Mouse (Mus musculus): ENCODE results near the gene Eif2a. TPM values are rescaled to one million over a fixed set of nuclear protein-coding genes. Genes with fewer than 3 reads are reported as not detected.

Gene Eif2a
- polyA plus RNA-seq (2012; rRNA removed) = 3.3 and 3.4 TPM in 2 replicates

- peaks cover 2% of the 10 kb centered on the region; the same call in 1 of the 2 replicates for H3K4me1 ChIP-seq (ENCODE audit: control insufficient read depth, insufficient read depth, insufficient read length)
- DNase-seq (ENCODE audit: low read depth in 1 of 2, low spot score in 2 of 2) = peak; percentile 97 to 98
- peak within 1 kb of the TSS; percentile 99 for H3K27ac ChIP-seq (ENCODE audit: insufficient read depth, low read length)
- H3K36me3 ChIP-seq (ENCODE audit: control insufficient read depth, insufficient read depth, low read length) = peaks cover 21% of the 10 kb centered on the region
- peak within 1 kb of the TSS; percentile 96 for H3K4me3 ChIP-seq (ENCODE audit: extremely low read depth, insufficient read depth, insufficient read length)
- H3K27me3 ChIP-seq (ENCODE audit: control insufficient read depth, insufficient read depth, low read length) = no peaks in the 10 kb centered on the region
- under 1% methylated on average over 57 of the region's 57 CpGs for WGBS
- TF ChIP-seq CTCF (IDR thresholded peaks at IDR 0.05; ENCODE audit: extremely low read depth, insufficient read depth, insufficient read length, insufficient replicate concordance) = no peak
- peak; percentile 97 for TF ChIP-seq POLR2A (IDR thresholded peaks at IDR 0.05; ENCODE audit: low read depth, low read length)
These were observed at the start of gene Eif2a, which contains the start of gene Serp1 for GRCm38 (mm10) chr3:58525652-58526407. Eif2a (plus strand) TSS chr3:58525821. Serp1 (minus strand) TSS chr3:58525892.

- TF ChIP-seq CTCF (IDR thresholded peaks at IDR 0.05; ENCODE audit: extremely low read depth, insufficient read depth, insufficient read length, insufficient replicate concordance) (no peak), POLR2A (IDR thresholded peaks at IDR 0.05; ENCODE audit: low read depth, low read length) (no peak)
- Histone ChIP-seq H3K36me3 (ENCODE audit: control insufficient read depth, insufficient read depth, low read length) (no peaks in the 10 kb centered on the region), H3K4me1 (ENCODE audit: control insufficient read depth, insufficient read depth, insufficient read length) (no peaks in the 10 kb centered on the region), H3K27ac (ENCODE audit: insufficient read depth, low read length) (no peak overlapping the region), H3K27me3 (ENCODE audit: control insufficient read depth, insufficient read depth, low read length) (no peaks in the 10 kb centered on the region), H3K4me3 (ENCODE audit: extremely low read depth, insufficient read depth, insufficient read length) (no peak overlapping the region)
- 90% methylated on average over 2 of the region's 2 CpGs for WGBS
- DNase-seq (ENCODE audit: low read depth in 1 of 2, low spot score in 2 of 2) = no peak
These were observed 46.7 kb upstream of the Eif2a start for GRCm38 (mm10) chr3:58478755-58479455.

- Histone ChIP-seq H3K27ac (ENCODE audit: insufficient read depth, low read length) (no peak overlapping the region), H3K36me3 (ENCODE audit: control insufficient read depth, insufficient read depth, low read length) (no peaks in the 10 kb centered on the region), H3K4me3 (ENCODE audit: extremely low read depth, insufficient read depth, insufficient read length) (no peak overlapping the region), H3K4me1 (ENCODE audit: control insufficient read depth, insufficient read depth, insufficient read length) (peaks cover 2% of the 10 kb centered on the region; the same call in 1 of the 2 replicates), H3K27me3 (ENCODE audit: control insufficient read depth, insufficient read depth, low read length) (no peaks in the 10 kb centered on the region)
- DNase-seq (ENCODE audit: low read depth in 1 of 2, low spot score in 2 of 2) = no peak
- TF ChIP-seq POLR2A (IDR thresholded peaks at IDR 0.05; ENCODE audit: low read depth, low read length) (no peak), CTCF (IDR thresholded peaks at IDR 0.05; ENCODE audit: extremely low read depth, insufficient read depth, insufficient read length, insufficient replicate concordance) (peak; percentile 44; the same call in 1 of the 2 replicates)
- WGBS = 77% methylated on average over 7 of the region's 7 CpGs
These were observed 39.7 kb upstream of the Eif2a start for GRCm38 (mm10) chr3:58485883-58486282.

- Histone ChIP-seq H3K27me3 (ENCODE audit: control insufficient read depth, insufficient read depth, low read length) (no peaks in the 10 kb centered on the region), H3K4me3 (ENCODE audit: extremely low read depth, insufficient read depth, insufficient read length) (no peak overlapping the region), H3K36me3 (ENCODE audit: control insufficient read depth, insufficient read depth, low read length) (no peaks in the 10 kb centered on the region), H3K27ac (ENCODE audit: insufficient read depth, low read length) (no peak overlapping the region), H3K4me1 (ENCODE audit: control insufficient read depth, insufficient read depth, insufficient read length) (peaks cover 2% of the 10 kb centered on the region; the same call in 1 of the 2 replicates)
- DNase-seq (ENCODE audit: low read depth in 1 of 2, low spot score in 2 of 2) = no peak
- WGBS = 79% methylated on average over 3 of the region's 3 CpGs
- no peak for TF ChIP-seq CTCF (IDR thresholded peaks at IDR 0.05; ENCODE audit: extremely low read depth, insufficient read depth, insufficient read length, insufficient replicate concordance)
- TF ChIP-seq POLR2A (IDR thresholded peaks at IDR 0.05; ENCODE audit: low read depth, low read length) = no peak
These were observed 38.5 kb upstream of the Eif2a start for GRCm38 (mm10) chr3:58487121-58487520.

GRCm38 (mm10) chr3:58487999-58488775 lies 37.4 kb upstream of the Eif2a start:
- no peak for DNase-seq (ENCODE audit: low read depth in 1 of 2, low spot score in 2 of 2)
- WGBS = 35% methylated on average over 8 of the region's 8 CpGs
- Histone ChIP-seq H3K27ac (ENCODE audit: insufficient read depth, low read length) (no peak overlapping the region), H3K4me1 (ENCODE audit: control insufficient read depth, insufficient read depth, insufficient read length) (peaks cover 2% of the 10 kb centered on the region; the same call in 1 of the 2 replicates), H3K36me3 (ENCODE audit: control insufficient read depth, insufficient read depth, low read length) (no peaks in the 10 kb centered on the region), H3K27me3 (ENCODE audit: control insufficient read depth, insufficient read depth, low read length) (no peaks in the 10 kb centered on the region), H3K4me3 (ENCODE audit: extremely low read depth, insufficient read depth, insufficient read length) (no peak overlapping the region; the same call in 1 of the 2 replicates)
- TF ChIP-seq CTCF (IDR thresholded peaks at IDR 0.05; ENCODE audit: extremely low read depth, insufficient read depth, insufficient read length, insufficient replicate concordance) (no peak), POLR2A (IDR thresholded peaks at IDR 0.05; ENCODE audit: low read depth, low read length) (no peak)

GRCm38 (mm10) chr3:58490787-58491186 lies 34.8 kb upstream of the Eif2a start:
- peak in 1 of 2 experiments; percentile 36 for DNase-seq (ENCODE audit: low read depth in 1 of 2, low spot score in 2 of 2)
- Histone ChIP-seq H3K36me3 (ENCODE audit: control insufficient read depth, insufficient read depth, low read length) (no peaks in the 10 kb centered on the region), H3K27me3 (ENCODE audit: control insufficient read depth, insufficient read depth, low read length) (no peaks in the 10 kb centered on the region), H3K27ac (ENCODE audit: insufficient read depth, low read length) (no peak overlapping the region), H3K4me1 (ENCODE audit: control insufficient read depth, insufficient read depth, insufficient read length) (peaks cover 2% of the 10 kb centered on the region; the same call in 1 of the 2 replicates), H3K4me3 (ENCODE audit: extremely low read depth, insufficient read depth, insufficient read length) (no peak overlapping the region)
- WGBS = 48% methylated on average over 7 of the region's 7 CpGs
- TF ChIP-seq CTCF (IDR thresholded peaks at IDR 0.05; ENCODE audit: extremely low read depth, insufficient read depth, insufficient read length, insufficient replicate concordance) (no peak; the same call in 1 of the 2 replicates), POLR2A (IDR thresholded peaks at IDR 0.05; ENCODE audit: low read depth, low read length) (no peak)
